Mouse (Mus musculus): Measurements from ENCODE around the gene Il18.

- no peak for TF ChIP-seq CTCF (IDR thresholded peaks at IDR 0.05; ENCODE audit: low read depth, low read length)
- no peak for TF ChIP-seq GATA2 (IDR thresholded peaks at IDR 0.05; ENCODE audit: borderline replicate concordance, low read depth, low read length)
- TF ChIP-seq GATA1 (IDR thresholded peaks at IDR 0.05; ENCODE audit: borderline replicate concordance, low read length): no peak
- no peak for TF ChIP-seq POLR2AphosphoS5 (IDR thresholded peaks at IDR 0.05; ENCODE audit: insufficient replicate concordance, low read depth, low read length)
Measured at GRCm38 (mm10) chr9:50612115-50612514, 57.5 kb downstream of the Il18 start.
